Mouse (Mus musculus): Measurements from ENCODE around the gene Egln2. TPM values are rescaled to one million over a fixed set of nuclear protein-coding genes. Genes with fewer than 3 reads are reported as not detected.

Gene Egln2
- polyA plus RNA-seq, 1 experiment, result 120 TPM

DNA sequence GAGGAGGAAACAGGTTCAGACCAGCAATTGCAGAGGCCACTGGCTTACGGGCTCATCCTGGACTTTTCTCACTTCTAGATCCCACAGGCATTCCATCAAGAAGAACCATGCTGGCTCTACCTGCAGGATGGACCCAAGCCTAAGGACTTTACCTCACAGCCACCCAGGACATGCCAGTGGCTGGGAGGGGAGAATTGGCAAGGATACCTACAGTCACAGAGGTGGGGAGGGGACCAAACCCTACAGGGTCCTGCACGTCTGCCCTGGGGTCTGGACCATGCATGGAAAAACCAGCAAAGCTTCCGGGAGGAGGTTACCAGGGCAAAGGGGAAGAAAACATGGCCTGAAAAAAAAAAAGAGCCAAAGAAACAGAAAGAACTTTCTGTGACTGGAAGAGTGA, 4.4 kb upstream of the Egln2 start:
- 91% methylated on average over 3 of the region's 3 CpGs for whole genome bisulfite sequencing
- no peak for DNase-seq
- TF ChIP-seq CTCF (IDR thresholded peaks at IDR 0.05; ENCODE audit: borderline replicate concordance, insufficient read depth, low read depth, low read length) (no peak), POLR2A (IDR thresholded peaks at IDR 0.05; ENCODE audit: borderline replicate concordance, insufficient read depth, low read length) (no peak)
- Histone ChIP-seq H3K27ac (ENCODE audit: insufficient read depth, low read length) (no peak overlapping the region), H3K27me3 (ENCODE audit: control insufficient read depth, insufficient read depth, low read length) (no peaks in the 10 kb centered on the region), H3K4me3 (replicated peaks; ENCODE audit: insufficient read depth, low read depth, low read length) (no peak overlapping the region), H3K4me1 (ENCODE audit: control insufficient read depth, insufficient read depth, low read length) (peaks cover 6% of the 10 kb centered on the region; the same call in 1 of the 2 replicates)

DNA sequence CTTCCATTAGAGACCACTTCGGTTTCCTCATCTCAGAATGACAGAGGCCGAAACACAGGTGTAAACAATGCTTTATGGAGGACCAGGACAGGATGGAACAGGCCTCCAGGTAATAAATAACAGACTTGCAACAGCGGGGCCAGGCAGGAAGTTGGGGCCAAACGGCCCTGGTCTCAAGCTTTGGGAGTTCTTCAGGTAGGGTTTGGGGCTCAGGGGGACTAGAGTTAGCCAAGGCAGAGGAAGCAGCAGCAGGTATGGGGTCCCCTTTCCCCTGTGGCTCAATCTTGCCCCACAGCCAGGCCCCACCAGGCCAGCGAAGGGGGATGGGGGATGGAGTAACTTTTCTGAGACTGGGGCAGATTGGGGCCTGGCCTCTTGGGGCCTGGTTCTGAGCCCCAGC, 1.8 kb upstream of the Egln2 start:
- no peak for DNase-seq
- no peak overlapping the region for H3K4me3 ChIP-seq (replicated peaks; ENCODE audit: insufficient read depth, low read depth, low read length)
- TF ChIP-seq CTCF (IDR thresholded peaks at IDR 0.05; ENCODE audit: borderline replicate concordance, insufficient read depth, low read depth, low read length), result no peak
- TF ChIP-seq POLR2A (IDR thresholded peaks at IDR 0.05; ENCODE audit: borderline replicate concordance, insufficient read depth, low read length), result no peak
- H3K27ac ChIP-seq (ENCODE audit: insufficient read depth, low read length), result no peak overlapping the region
- WGBS, result 94% methylated on average over 5 of the region's 5 CpGs
- H3K27me3 ChIP-seq (ENCODE audit: control insufficient read depth, insufficient read depth, low read length), result no peaks in the 10 kb centered on the region
- peaks cover 20% of the 10 kb centered on the region for H3K4me1 ChIP-seq (ENCODE audit: control insufficient read depth, insufficient read depth, low read length)

DNA sequence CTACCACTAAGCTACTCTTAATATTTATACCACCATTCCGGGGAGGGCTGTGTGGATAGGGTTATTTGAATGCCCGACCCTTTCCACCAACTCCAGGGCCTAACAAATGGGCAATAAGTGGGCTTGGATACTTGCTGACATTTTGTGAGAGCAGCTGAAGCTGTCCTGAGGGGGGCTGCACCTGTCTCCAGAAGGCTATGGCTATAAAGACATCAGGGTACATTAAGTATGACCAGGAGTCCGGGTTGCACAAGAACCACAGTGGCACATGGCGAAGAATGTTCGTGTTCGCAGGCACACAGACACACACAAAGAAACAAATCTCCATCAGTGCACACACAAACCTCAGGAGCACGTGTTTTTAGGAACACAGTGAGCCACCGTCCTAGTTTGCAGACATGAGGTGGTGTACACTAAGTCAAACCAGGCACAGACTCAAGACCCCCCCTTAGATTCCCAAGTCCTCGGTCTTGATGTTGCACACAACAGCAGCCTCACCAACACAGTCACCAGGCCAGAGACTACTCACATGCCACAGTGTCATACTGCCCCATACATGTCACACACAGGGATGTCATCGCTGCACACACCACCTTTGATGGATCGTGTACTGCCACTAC, 983 bp upstream of the Egln2 start:
- Histone ChIP-seq H3K4me3 (replicated peaks; ENCODE audit: insufficient read depth, low read depth, low read length) (peak overlapping the region; percentile 95), H3K27me3 (ENCODE audit: control insufficient read depth, insufficient read depth, low read length) (no peaks in the 10 kb centered on the region), H3K27ac (ENCODE audit: insufficient read depth, low read length) (peak overlapping the region; percentile 91), H3K4me1 (ENCODE audit: control insufficient read depth, insufficient read depth, low read length) (peaks cover 28% of the 10 kb centered on the region)
- TF ChIP-seq POLR2A (IDR thresholded peaks at IDR 0.05; ENCODE audit: borderline replicate concordance, insufficient read depth, low read length), result no peak
- TF ChIP-seq CTCF (IDR thresholded peaks at IDR 0.05; ENCODE audit: borderline replicate concordance, insufficient read depth, low read depth, low read length), result no peak
- whole genome bisulfite sequencing, result 65% methylated on average over 11 of the region's 11 CpGs
- DNase-seq, result no peak

DNA sequence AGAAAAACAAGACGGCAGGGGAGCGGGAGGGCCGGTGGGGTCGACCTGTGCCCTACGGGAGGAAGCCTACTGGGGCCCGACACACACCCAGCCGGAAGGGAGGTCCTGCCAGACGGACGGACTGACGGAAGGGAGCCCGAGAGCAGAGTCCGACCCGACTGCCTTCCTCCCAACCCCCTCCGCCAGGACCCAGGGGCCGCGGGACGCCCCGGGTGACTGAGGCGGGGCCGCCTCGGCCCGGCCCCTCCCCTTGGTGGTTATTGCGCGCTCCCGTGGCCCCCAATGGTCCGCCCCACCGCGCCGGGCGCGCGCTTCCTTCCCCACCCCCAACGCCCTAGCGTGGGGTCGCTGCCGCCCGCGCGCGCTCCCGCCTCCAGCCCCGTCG, 381 bp downstream of the Egln2 start:
- Histone ChIP-seq H3K4me3 (replicated peaks; ENCODE audit: insufficient read depth, low read depth, low read length) (peak overlapping the region; percentile 95), H3K4me1 (ENCODE audit: control insufficient read depth, insufficient read depth, low read length) (peaks cover 40% of the 10 kb centered on the region), H3K27me3 (ENCODE audit: control insufficient read depth, insufficient read depth, low read length) (no peaks in the 10 kb centered on the region), H3K27ac (ENCODE audit: insufficient read depth, low read length) (peak overlapping the region; percentile 97)
- WGBS, result 2% methylated on average over 41 of the region's 43 CpGs
- TF ChIP-seq POLR2A (IDR thresholded peaks at IDR 0.05; ENCODE audit: borderline replicate concordance, insufficient read depth, low read length) (no peak), CTCF (IDR thresholded peaks at IDR 0.05; ENCODE audit: borderline replicate concordance, insufficient read depth, low read depth, low read length) (no peak)
- peak in 1 of 2 experiments; percentile 80 for DNase-seq

DNA sequence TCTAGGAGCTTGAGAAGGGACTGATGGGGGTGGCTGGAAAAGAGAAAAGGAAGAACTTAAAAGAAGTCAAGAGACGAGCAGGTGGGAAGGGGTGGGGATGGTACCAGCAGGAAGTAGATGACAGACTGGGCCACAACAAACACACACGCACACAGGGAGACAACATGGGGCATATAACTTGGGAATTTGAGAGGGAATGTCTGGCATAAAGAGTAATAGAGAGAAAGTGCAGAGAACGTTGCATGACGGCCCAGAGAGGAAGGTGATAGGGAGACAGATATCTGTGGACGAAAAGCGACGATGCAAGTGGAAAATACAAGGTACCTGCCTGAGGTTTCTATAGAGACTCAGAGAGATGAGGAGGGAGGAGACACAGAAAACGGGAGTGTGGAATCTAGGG, 906 bp downstream of the Egln2 start:
- under 1% methylated on average over 8 of the region's 8 CpGs for WGBS
- Histone ChIP-seq H3K27me3 (ENCODE audit: control insufficient read depth, insufficient read depth, low read length) (no peaks in the 10 kb centered on the region), H3K27ac (ENCODE audit: insufficient read depth, low read length) (peak overlapping the region; percentile 97), H3K4me1 (ENCODE audit: control insufficient read depth, insufficient read depth, low read length) (peaks cover 45% of the 10 kb centered on the region), H3K4me3 (replicated peaks; ENCODE audit: insufficient read depth, low read depth, low read length) (peak overlapping the region; percentile 95)
- DNase-seq, result no peak
- TF ChIP-seq POLR2A (IDR thresholded peaks at IDR 0.05; ENCODE audit: borderline replicate concordance, insufficient read depth, low read length) (no peak), CTCF (IDR thresholded peaks at IDR 0.05; ENCODE audit: borderline replicate concordance, insufficient read depth, low read depth, low read length) (no peak)

DNA sequence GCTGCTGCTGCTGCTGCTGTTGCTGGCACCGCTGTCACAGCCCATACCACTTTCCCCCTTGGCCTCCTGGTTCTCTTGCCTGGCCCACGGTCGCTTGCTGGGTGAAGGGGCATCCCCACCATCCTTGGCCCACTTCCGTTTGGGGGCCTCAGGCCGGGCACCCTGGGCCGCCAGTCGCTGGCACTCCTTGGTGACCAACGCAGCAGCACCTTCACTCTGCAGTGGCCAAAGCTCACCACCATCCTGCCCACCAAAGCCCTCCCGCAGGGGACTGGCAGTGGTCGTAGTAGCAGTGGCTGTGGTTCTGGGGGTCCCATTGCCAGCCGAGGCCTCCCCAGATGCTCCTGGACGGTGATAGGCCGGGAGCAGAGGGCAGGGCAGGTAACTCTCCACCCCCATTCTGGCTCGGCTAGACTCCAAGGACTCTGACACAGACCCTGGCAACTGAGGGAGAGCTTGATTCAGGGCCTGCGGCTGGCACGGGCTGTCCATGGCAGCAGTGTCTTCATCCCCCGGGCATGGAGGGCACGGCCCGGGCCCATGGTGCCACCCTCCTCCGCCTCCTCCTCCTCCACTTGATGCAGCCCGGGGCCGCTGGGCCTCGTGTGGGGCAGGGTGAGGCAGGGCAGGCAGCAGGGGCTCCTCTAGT, 1.5 kb downstream of the Egln2 start:
- H3K4me1 ChIP-seq (ENCODE audit: control insufficient read depth, insufficient read depth, low read length), result peaks cover 50% of the 10 kb centered on the region
- 12% methylated on average over 23 of the region's 23 CpGs for WGBS

DNA sequence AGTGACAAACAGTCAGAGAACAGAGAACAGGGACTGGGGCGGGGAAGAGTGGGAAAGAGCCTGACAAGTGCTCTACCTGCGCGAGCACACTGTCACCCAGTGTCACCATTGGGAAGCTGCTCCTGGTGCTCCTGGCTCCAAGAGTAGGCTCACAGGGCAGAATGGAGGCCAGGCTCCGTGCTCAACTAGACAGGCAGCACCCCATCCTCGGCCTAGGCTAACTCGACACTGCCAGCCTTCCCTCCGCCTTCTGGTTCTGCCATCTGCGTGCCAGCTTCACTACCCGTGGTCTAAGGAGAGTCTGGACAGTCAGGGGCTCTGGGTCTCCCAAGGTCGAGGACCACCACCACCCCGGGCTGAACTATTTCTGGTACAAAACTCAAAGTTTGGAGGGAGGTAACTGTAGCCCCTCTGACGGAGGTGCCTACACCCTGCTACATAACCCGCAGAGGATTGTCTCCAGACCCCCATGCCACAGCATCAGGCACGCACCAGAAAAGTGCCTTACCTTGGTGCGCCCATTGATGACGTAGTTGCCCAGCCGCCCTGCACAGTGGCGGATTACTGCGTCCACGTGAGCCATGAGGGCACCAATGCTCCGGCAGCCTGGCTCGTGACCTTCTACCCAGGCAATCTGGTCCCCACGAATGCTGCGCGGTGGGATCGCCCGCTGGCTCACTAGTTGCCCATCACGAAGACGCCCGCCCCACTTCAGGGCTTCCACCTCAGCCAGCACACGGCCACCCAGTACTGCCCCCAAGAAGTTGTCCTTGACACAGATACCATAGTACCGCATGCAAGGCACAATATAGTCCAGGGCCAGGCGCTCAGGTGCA, 2.3 kb downstream of the Egln2 start:
- DNase-seq, result peak; percentile 62 to 70
- Histone ChIP-seq H3K27ac (ENCODE audit: insufficient read depth, low read length) (no peak overlapping the region), H3K27me3 (ENCODE audit: control insufficient read depth, insufficient read depth, low read length) (no peaks in the 10 kb centered on the region), H3K4me3 (replicated peaks; ENCODE audit: insufficient read depth, low read depth, low read length) (peak overlapping the region; percentile 95), H3K4me1 (ENCODE audit: control insufficient read depth, insufficient read depth, low read length) (peaks cover 52% of the 10 kb centered on the region)
- 40% methylated on average over 33 of the region's 33 CpGs for WGBS
- TF ChIP-seq POLR2A (IDR thresholded peaks at IDR 0.05; ENCODE audit: borderline replicate concordance, insufficient read depth, low read length), result no peak
- no peak for TF ChIP-seq CTCF (IDR thresholded peaks at IDR 0.05; ENCODE audit: borderline replicate concordance, insufficient read depth, low read depth, low read length)

More for the DNA sequence above, 1.5 kb downstream of the Egln2 start:
- H3K27ac ChIP-seq (ENCODE audit: insufficient read depth, low read length), result peak overlapping the region; percentile 97
- DNase-seq, result peak; percentile 73 to 76
- peak overlapping the region; percentile 95 for H3K4me3 ChIP-seq (replicated peaks; ENCODE audit: insufficient read depth, low read depth, low read length)
- H3K27me3 ChIP-seq (ENCODE audit: control insufficient read depth, insufficient read depth, low read length), result no peaks in the 10 kb centered on the region
- TF ChIP-seq CTCF (IDR thresholded peaks at IDR 0.05; ENCODE audit: borderline replicate concordance, insufficient read depth, low read depth, low read length), result no peak
- TF ChIP-seq POLR2A (IDR thresholded peaks at IDR 0.05; ENCODE audit: borderline replicate concordance, insufficient read depth, low read length), result no peak

Data from cerebellum, adult 2 months (tissue).